Mouse (Mus musculus) thymus, adult 2 months (tissue): Measurements from ENCODE around the gene Scd2. TPM values are rescaled to one million over a fixed set of nuclear protein-coding genes. Genes with fewer than 3 reads are reported as not detected.

Experiments
- DNase-seq: peaks from one replicate; pipeline ENCODE4 v3.0.0; 2021
- H3K27ac ChIP-seq: fragments of 200-500 bp; 2 replicates; pipeline ENCODE4 v1.5.1; 2012; ENCODE audit warnings: low read length, control low read depth; ENCODE audit not compliant: control insufficient read depth, insufficient read depth
- H3K27me3 ChIP-seq: fragments of 200-500 bp; 2 replicates; pipeline ENCODE4 v1.6.1; 2012; ENCODE audit warnings: mild to moderate bottlenecking, low read length, moderate library complexity, mixed read lengths; ENCODE audit not compliant: control insufficient read depth, insufficient read depth
- H3K36me3 ChIP-seq: fragments of 200-500 bp; 2 replicates; pipeline ENCODE4 v1.6.1; 2012; ENCODE audit warnings: mild to moderate bottlenecking, low read length, moderate library complexity; ENCODE audit not compliant: control insufficient read depth, insufficient read depth
- H3K4me1 ChIP-seq: fragments of 200-500 bp; replicated peaks from 2 replicates; pipeline ENCODE4 v1.6.1; 2012; ENCODE audit warnings: low read length; ENCODE audit not compliant: control insufficient read depth, insufficient read depth
- H3K4me3 ChIP-seq: fragments of 200-500 bp; 2 replicates; pipeline ENCODE4 v1.5.1; 2012; ENCODE audit warnings: mild to moderate bottlenecking, low read length, control low read depth, moderate library complexity; ENCODE audit not compliant: control insufficient read depth, insufficient read depth
- CTCF ChIP-seq: fragments of 200-500 bp; IDR thresholded peaks from 2 replicates; pipeline ENCODE4 v1.5.1; 2012; ENCODE audit warnings: mild to moderate bottlenecking, control low read depth, low read length, moderate library complexity, borderline replicate concordance; ENCODE audit not compliant: control insufficient read depth, poor library complexity, insufficient read depth; ENCODE audit errors: extremely low read depth
- POLR2A ChIP-seq: fragments of 200-500 bp; IDR thresholded peaks from 2 replicates; pipeline ENCODE4 v1.6.1; 2012; ENCODE audit warnings: mild to moderate bottlenecking, low read length, control low read depth, moderate library complexity; ENCODE audit not compliant: control insufficient read depth, poor library complexity, insufficient read depth; ENCODE audit errors: extremely low read depth
- WGBS: fragments of 180-500 bp; shearing (Covaris S2); methylation state at CpG from one replicate; pipeline ENCODE4 v1.1.7; 2018; 5-methylcytosine and 5-hydroxymethylcytosine counted together
- polyA plus RNA-seq: library from polyadenylated mRNA; depleted of rRNA; stranded (reverse); fragments of >200 nt; gene quantifications from 2 replicates; pipeline ENCODE4 v1.2.3, GENCODE M21; 2012

Gene Scd2
- polyA plus RNA-seq, 1 experiment = 261 TPM

DNA sequence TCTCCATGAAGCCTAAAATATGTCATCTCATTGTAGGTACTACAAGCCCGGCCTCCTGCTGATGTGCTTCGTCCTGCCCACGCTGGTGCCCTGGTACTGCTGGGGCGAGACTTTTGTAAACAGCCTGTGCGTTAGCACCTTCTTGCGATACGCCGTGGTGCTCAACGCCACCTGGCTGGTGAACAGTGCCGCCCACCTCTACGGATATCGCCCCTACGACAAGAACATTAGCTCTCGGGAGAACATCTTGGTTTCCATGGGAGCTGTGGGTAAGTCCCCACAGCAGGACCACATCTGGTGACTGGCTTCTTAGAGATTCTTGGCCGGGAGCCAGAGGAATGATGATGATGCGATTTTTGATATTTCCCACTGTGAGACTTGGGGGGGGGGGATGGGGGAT lies 7.7 kb downstream of the Scd2 start:
- DNase-seq = no peak
- Histone ChIP-seq H3K27me3 (no peaks in the 10 kb centered on the region), H3K4me3 (no peak overlapping the region), H3K4me1 (peaks cover 40% of the 10 kb centered on the region), H3K36me3 (peaks cover 99% of the 10 kb centered on the region), H3K27ac (no peak overlapping the region)
- TF ChIP-seq POLR2A (no peak), CTCF (no peak)
- 61% methylated on average over 16 of the region's 16 CpGs for WGBS

DNA sequence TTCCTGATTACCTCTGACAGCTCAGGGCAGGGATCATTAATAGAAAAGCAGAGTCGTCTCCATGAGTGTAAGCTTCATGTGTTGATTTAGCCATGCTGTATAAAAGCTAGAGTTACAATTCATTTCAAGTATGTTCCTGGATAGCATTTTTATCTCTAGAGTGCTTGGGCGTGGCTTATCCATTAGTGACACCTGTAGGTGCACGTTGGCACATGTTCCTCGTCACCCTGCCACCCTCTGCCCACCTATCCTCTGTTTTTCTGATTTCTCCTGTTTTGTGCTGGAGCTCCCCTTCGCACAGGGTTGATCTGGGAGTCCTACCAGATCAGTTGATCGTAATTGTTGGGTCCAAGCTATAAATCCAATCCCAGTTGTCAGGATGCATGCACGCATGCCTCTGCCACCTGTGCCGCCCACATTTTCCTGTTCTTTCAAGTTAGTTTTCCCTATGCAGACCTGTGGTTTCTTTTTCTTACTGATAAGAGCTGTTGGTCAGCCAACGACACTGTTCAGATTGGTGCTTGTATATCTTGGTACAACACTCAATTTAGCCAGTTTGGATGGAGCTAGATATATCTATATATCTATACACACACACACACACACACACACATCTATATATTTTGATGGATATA lies 8.3 kb downstream of the Scd2 start:
- 64% methylated on average over 9 of the region's 9 CpGs for WGBS
- DNase-seq = no peak
- H3K4me3 ChIP-seq = no peak overlapping the region
- H3K27ac ChIP-seq = no peak overlapping the region
- H3K36me3 ChIP-seq = peaks cover 99% of the 10 kb centered on the region
- TF ChIP-seq POLR2A (no peak), CTCF (no peak)
- H3K4me1 ChIP-seq = peaks cover 37% of the 10 kb centered on the region
- no peaks in the 10 kb centered on the region for H3K27me3 ChIP-seq

- 91% methylated on average over 11 of the region's 11 CpGs for WGBS
- Histone ChIP-seq H3K27me3 (no peaks in the 10 kb centered on the region), H3K27ac (no peak overlapping the region), H3K4me3 (no peak overlapping the region), H3K4me1 (peaks cover 28% of the 10 kb centered on the region), H3K36me3 (peaks cover 97% of the 10 kb centered on the region)
- TF ChIP-seq POLR2A = no peak
- no peak for TF ChIP-seq CTCF
- DNase-seq = no peak
Observed at GRCm38 (mm10) chr19:44302901-44303300, 9.4 kb downstream of the Scd2 start.

DNA sequence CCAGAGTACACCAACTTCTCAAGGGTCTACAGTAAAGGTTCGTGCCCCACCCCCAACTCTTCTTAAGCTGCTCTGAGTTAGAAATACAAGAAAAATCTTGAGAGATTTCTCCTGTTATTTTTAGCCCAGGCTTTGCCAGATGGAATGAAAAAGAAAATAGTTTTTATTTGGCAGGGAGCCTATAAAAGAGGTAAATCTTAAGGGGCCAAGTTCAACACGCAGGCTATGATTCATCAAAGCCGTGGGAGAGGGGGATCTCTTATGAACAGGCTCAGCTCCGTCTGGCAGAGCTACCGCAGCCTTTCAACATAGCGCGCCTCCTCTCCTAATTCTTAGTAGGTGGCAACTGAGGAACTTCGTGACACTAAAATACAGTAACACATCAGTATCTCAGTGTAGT lies 10.0 kb downstream of the Scd2 start:
- Histone ChIP-seq H3K27me3 (no peaks in the 10 kb centered on the region), H3K4me3 (no peak overlapping the region), H3K36me3 (peaks cover 97% of the 10 kb centered on the region), H3K4me1 (peaks cover 22% of the 10 kb centered on the region), H3K27ac (no peak overlapping the region)
- no peak for TF ChIP-seq CTCF
- no peak for TF ChIP-seq POLR2A
- no peak for DNase-seq
- WGBS = 89% methylated on average over 8 of the region's 8 CpGs

- 92% methylated on average over 10 of the region's 10 CpGs for WGBS
- DNase-seq = no peak
- TF ChIP-seq POLR2A (no peak), CTCF (no peak)
Observed at GRCm38 (mm10) chr19:44304419-44304818, 10.9 kb downstream of the Scd2 start.

DNA sequence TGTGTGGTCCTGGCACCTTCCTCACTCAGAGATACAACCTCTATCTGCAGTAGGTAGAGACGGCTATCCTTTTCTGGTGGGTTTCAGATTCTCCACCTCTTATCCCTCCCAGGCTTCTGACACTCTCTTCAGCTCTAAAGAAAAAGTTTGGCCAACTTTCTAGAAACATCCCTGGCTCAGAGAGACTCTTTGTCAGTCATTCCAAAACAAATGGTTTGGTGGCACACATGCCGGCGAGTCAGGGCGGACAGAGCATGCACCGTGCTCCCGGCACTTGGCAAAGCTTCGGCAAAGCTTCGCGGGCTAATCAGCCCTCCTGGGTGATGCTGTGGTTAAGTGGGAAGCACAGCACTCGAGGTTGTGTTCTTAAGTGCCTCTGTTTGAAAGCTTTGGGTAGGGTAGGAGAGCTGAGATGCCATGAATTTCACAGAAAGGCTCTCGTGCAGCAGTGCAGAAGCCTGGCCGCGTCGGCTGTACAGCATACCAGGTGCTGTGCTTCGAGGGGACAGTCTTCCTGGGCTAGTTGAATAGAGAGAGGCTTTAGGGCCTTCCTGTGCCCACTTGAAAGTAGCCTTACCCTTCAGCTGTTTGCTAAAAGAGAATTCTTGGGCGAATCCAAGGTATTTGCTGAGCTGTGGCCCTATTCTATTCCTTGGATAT lies 11.5 kb downstream of the Scd2 start:
- DNase-seq = no peak
- TF ChIP-seq POLR2A = no peak
- no peak for TF ChIP-seq CTCF
- WGBS = 87% methylated on average over 16 of the region's 16 CpGs
- H3K4me1 ChIP-seq = peaks cover 12% of the 10 kb centered on the region
- no peaks in the 10 kb centered on the region for H3K27me3 ChIP-seq
- H3K27ac ChIP-seq = no peak overlapping the region
- peaks cover 90% of the 10 kb centered on the region for H3K36me3 ChIP-seq
- no peak overlapping the region for H3K4me3 ChIP-seq

More at GRCm38 (mm10) chr19:44304419-44304818, 10.9 kb downstream of the Scd2 start:
- Histone ChIP-seq H3K4me3 (no peak overlapping the region), H3K4me1 (peaks cover 13% of the 10 kb centered on the region), H3K27ac (no peak overlapping the region), H3K36me3 (peaks cover 94% of the 10 kb centered on the region), H3K27me3 (no peaks in the 10 kb centered on the region)

GRCm38 (mm10) chr19:44305701-44306100 lies 12.2 kb downstream of the Scd2 start:
- WGBS = 95% methylated on average over 15 of the region's 15 CpGs
- Histone ChIP-seq H3K4me1 (peaks cover 5% of the 10 kb centered on the region; the same call in 1 of the 2 replicates), H3K36me3 (peaks cover 83% of the 10 kb centered on the region), H3K27ac (no peak overlapping the region), H3K27me3 (no peaks in the 10 kb centered on the region), H3K4me3 (no peak overlapping the region)
- TF ChIP-seq POLR2A (no peak), CTCF (no peak)
- no peak for DNase-seq

DNA sequence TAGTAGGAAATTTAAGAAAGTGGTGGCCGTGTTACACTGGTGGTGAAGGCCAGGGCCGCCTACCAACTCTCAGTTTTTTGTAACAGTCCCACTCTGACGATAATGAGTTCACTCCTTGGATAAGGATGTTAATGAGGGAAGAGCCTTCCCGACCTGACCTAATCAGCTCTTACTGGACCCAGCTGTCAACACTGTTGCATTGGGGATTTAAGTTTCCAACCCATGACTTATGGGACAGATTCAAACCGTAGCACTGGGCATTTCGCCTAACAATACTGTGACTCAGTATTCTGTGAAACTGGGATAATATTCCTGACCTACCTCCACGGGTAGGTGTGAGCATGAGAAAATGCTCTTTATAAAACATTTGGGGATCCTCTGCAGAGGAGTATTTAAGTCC lies 12.7 kb downstream of the Scd2 start:
- no peaks in the 10 kb centered on the region for H3K27me3 ChIP-seq
- peaks cover 78% of the 10 kb centered on the region for H3K36me3 ChIP-seq
- TF ChIP-seq CTCF = no peak
- no peak for TF ChIP-seq POLR2A
- H3K4me3 ChIP-seq = no peak overlapping the region
- no peak overlapping the region for H3K27ac ChIP-seq
- peaks cover 2% of the 10 kb centered on the region; the same call in 1 of the 2 replicates for H3K4me1 ChIP-seq
- no peak for DNase-seq
- WGBS = 91% methylated on average over 7 of the region's 7 CpGs
